Mouse (Mus musculus): ENCODE results near the gene Ly75.

Ly75 gene

GRCm38 (mm10) chr2:60326948-60327347, 56.2 kb downstream of the Ly75 start:
- DNase-seq (ENCODE audit: low read depth, low spot score): no peak

GRCm38 (mm10) chr2:60323411-60323810, 59.7 kb downstream of the Ly75 start:
- DNase-seq (ENCODE audit: low read depth, low spot score): peak; percentile 75

GRCm38 (mm10) chr2:60322031-60322726, 60.9 kb downstream of the Ly75 start:
- no peak for DNase-seq (ENCODE audit: low read depth, low spot score)

GRCm38 (mm10) chr2:60303796-60304195, 79.3 kb downstream of the Ly75 start:
- DNase-seq (ENCODE audit: low read depth, low spot score): no peak

- no peak for DNase-seq (ENCODE audit: low read depth, low spot score)
Measured at GRCm38 (mm10) chr2:60299323-60299722, 83.8 kb downstream of the Ly75 start.

- DNase-seq (ENCODE audit: low read depth, low spot score): peak; percentile 76
Measured at GRCm38 (mm10) chr2:60298266-60298665, 84.8 kb downstream of the Ly75 start.

GRCm38 (mm10) chr2:60291381-60291780, 91.7 kb downstream of the Ly75 start:
- peak; percentile 50 for DNase-seq (ENCODE audit: low read depth, low spot score)

GRCm38 (mm10) chr2:60289451-60289850, 93.7 kb downstream of the Ly75 start:
- DNase-seq (ENCODE audit: low read depth, low spot score): no peak

GRCm38 (mm10) chr2:60288606-60289005, 94.5 kb downstream of the Ly75 start:
- no peak for DNase-seq (ENCODE audit: low read depth, low spot score)

GRCm38 (mm10) chr2:60285107-60285617, 97.9 kb downstream of the Ly75 start:
- no peak for DNase-seq (ENCODE audit: low read depth, low spot score)

GRCm38 (mm10) chr2:60284467-60284821, 98.7 kb downstream of the Ly75 start, which contains the start of gene Cd302:
TSS of gene Cd302 (minus strand) at chr2:60284488.
- DNase-seq (ENCODE audit: low read depth, low spot score): no peak

- peak; percentile 42 for DNase-seq (ENCODE audit: low read depth, low spot score)
Measured at GRCm38 (mm10) chr2:60283751-60284466, 99.2 kb downstream of the Ly75 start.

- no peak for DNase-seq (ENCODE audit: low read depth, low spot score)
Measured at GRCm38 (mm10) chr2:60283208-60283750, 99.8 kb downstream of the Ly75 start.

- DNase-seq (ENCODE audit: low read depth, low spot score): no peak
Measured at GRCm38 (mm10) chr2:60282625-60283024, 100.5 kb downstream of the Ly75 start.

- no peak for DNase-seq (ENCODE audit: low read depth, low spot score)
Measured at GRCm38 (mm10) chr2:60278627-60279026, 104.5 kb downstream of the Ly75 start.

- DNase-seq (ENCODE audit: low read depth, low spot score): peak; percentile 31
Measured at GRCm38 (mm10) chr2:60269856-60270479, 113.1 kb downstream of the Ly75 start.

- DNase-seq (ENCODE audit: low read depth, low spot score): no peak
Measured at GRCm38 (mm10) chr2:60267567-60267966, 115.5 kb downstream of the Ly75 start.

- DNase-seq (ENCODE audit: low read depth, low spot score): no peak
Measured at GRCm38 (mm10) chr2:60260621-60261350, 122.3 kb downstream of the Ly75 start.

GRCm38 (mm10) chr2:60259186-60259585, 123.9 kb downstream of the Ly75 start:
- DNase-seq (ENCODE audit: low read depth, low spot score): no peak

- no peak for DNase-seq (ENCODE audit: low read depth, low spot score)
Measured at GRCm38 (mm10) chr2:60256751-60257150, 126.4 kb downstream of the Ly75 start.

- no peak for DNase-seq (ENCODE audit: low read depth, low spot score)
Measured at GRCm38 (mm10) chr2:60253506-60253905, 129.6 kb downstream of the Ly75 start.

Data from R1 (cell line).